Mouse (Mus musculus) frontal cortex, postnatal 25 days (tissue): ENCODE results near the gene Amz1.

ENCODE experiments used
- DNase-seq, 2 experiments: peaks; one replicate each; pipeline ENCODE4 v3.0.0; 2022; ENCODE audit warnings: low spot score in 2 of 2

Amz1 gene

DNA sequence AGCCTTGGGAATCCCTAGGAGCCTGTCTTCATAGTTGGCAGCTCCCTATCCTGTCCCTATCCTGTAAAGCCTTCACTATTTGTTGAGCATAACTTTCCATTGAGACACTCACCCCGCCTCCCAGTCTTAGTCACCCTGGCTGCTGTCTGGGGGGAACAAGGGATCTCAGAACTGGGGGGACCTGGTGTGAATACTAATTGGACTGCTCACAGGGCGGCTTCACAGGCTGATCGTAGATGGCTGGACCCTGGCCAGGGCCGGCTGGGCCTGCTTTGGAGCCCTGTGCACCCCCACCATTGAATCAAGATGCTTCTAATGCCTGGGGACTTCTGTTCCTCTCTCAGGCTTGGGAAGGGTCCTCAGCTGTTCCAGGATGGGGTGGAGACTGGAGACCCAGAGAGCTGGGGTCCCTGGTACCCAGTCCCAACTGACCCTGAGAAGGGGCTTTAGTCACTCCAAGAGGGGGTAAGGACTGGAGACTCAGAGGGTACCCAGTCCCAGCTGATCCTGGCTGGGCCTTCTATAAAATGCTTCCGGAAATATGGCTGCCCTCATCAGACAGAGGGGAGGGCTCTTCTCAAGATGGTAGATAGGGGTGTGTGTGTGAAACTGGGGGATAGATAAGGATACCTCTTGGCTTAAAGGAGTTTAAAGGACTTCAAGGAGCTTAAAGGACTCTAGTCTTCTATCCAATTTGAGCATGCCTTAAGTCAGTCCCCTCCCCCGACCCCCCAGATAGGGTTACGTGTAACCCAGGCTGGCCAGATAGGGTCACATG, 2.3 kb downstream of the Amz1 start:
- DNase-seq, result no peak

DNA sequence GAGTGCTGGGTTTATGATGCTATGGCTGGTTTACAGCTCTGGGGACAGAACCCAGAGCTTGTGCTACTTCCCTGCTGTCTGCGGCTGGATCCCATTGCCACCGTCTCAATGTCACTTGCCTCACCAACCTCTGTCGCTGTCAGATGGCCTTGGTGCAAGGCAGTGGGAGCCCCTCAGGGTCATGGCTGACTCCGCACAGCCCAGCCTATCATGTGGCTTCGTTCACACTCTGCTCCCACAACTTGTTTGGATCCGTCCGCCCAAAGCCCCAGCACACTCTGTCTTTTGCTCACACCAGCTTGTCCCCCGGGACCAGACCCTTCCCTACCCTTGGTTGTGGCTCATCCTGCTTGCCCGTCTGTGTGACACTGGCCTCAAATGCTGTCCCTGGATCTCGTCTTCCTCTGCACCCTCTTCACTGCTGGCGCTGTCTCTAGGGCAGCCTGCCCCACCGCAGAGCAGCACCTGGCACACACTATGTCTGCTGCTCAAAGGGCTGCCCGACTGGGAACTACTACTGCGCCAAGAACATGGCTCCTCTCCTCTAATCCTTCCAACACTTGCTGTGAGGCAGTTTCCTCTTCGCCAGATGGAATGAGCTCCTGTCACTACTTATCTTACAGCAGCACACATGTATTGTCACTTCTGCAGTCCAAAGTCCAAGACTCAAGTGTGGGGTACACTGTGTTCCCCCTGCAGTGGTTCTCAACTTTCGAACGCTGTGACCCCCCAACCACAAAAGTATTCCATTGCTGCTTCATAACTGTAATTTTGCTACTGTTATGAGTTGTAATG, 3.2 kb downstream of the Amz1 start:
- no peak for DNase-seq

DNA sequence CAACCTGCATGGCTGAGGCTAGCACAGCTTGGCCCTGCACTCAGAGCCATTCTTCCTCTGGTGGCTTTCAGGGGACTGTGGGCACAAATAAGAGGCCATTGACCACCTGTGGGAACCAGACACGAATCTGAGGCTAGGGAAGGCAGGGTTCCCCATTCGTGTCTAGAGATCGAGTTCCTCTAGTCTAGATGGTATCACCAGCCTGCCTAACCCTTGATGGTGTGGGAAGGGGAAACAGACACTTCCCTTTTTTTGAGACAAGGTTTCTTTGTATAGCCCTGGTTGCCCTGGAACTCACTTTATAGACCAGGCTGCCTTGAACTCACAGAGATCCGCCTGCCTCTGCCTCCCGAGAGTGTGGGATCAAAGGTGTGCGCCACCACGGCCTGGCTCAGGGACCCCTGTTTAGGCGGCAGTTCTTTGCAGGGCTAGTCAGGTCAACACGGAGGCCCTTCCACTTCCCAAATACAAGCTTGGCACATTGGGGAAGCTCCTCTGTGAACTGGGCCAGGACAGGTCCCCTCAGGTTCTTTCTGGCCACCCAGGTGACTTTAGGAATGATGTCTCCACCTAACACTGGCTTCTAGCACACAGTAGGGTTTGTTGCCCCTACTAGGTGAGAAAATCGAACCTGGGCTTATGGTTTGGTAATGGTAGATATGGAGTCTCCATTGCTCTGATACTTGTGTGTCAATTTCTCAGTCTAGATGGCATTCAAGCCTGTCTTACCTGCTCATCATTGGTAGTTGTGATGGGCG, 7.3 kb downstream of the Amz1 start:
- no peak for DNase-seq

DNA sequence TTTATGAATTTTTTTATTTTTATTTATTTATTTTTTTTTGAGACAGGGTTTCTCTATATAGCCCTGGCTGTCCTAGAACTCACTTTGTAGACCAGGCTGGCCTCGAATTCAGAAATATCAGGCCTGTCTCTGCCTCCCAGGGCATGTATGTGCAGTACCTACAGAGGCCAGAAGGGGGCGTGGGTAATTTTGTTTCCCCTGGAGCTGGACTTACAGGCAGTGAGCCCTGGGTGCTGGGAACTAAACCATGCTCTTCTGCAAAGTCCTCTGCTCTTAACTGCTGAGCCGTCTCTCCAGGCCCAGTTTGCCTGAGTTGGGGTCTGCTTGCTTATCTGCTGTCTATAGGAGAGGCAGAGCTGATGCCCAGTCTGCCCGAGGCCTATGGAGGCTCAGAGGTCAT, 8.3 kb downstream of the Amz1 start:
- no peak for DNase-seq

DNA sequence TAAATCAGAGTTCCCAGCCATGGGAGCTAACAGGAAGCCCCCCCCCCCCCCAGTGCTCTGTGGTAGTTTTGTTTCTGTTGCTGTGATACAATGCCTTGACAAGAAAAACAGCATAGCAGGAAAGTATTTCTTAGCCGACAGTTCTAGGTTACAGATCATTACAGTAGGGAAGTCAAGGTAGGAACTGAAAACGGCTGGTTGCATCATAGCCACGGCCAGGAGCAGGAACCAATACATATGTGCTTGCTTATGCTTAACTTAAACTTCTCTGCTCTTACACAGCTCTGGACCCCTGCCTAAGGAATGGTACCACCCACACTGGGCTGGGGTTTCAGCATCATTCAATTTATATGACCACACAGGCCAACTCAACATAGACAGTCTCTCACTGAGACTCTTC, 9.4 kb downstream of the Amz1 start:
- DNase-seq, result no peak

DNA sequence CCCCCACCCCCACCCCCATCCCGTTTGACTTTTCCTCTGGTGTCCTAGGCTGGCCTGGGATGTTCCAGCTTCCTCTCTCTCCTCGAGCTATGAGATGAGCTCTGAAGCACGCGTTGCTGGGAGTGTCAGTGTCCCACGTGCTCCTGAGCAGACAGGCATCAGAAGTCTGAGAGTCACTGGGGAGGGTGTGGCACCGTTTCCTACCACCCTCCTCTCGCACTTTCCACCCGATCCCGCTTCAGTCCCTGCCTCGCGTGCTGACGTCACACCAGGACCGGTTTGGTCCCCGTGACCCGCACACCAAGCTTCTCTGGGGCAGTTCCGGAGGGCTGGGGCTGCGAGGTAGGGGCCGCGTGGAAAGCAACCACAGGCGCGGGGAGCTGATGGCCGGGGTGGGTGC, 11.4 kb downstream of the Amz1 start:
- DNase-seq, result no peak

DNA sequence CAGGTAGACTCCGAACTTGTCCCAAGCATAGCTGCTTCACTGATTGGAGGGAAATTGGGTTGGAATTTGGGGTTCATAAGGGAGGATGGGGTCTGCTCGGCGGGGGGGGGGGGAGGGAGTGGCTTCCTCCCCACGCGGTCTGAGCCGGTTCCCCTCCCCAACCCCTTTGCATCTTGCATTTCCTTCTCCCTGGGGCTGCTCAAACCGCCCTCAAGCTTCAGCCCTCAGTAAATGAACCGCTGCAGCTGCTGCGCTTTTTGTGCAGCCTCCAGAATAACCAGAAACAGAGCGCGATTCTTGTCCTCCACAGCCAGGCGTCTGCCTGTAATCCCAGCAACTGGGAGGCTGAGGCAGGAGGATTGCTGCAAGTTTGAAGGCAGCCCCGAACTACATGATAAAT, 12.2 kb downstream of the Amz1 start:
- no peak for DNase-seq

DNA sequence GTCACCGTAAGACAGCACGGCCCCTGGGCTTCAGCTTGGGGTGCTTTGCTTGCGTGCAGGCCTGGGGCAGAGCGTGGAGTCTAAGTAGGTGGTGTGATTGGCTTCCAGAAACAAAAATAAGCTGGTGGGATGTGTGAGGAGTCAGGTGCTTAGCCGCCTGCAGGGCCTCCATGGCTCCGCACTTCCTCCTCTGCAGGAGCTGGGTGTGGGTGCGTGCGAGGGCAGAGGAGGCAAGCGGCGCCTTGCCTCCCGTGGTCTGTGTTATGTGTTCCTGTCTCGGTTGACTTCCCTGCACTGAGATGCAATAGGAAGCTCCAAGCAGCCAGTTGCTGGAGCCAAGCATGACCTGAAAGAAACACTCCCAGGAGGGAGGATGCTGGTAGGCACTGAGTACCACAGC, 15.9 kb downstream of the Amz1 start:
- no peak for DNase-seq

DNA sequence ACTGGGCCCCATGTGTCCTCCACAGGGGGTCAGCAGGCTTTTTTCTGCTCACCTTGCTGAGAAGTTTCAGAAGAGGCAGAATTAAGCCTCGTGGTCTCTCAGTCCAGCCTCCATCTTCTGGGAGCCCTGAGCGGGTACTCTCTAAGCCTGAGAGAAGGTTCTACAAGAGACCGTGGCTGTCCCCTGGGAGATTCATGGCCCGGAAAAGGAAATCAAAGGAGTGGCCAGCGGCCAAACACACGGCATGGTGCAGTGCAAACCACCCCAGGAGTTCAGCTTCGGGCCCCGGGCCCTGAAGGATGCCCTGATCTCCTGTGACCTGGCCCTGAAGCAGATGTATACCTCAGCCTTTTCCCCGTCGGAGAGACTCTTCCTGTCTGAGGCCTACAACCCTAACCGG, 17.1 kb downstream of the Amz1 start:
- DNase-seq, result no peak

DNA sequence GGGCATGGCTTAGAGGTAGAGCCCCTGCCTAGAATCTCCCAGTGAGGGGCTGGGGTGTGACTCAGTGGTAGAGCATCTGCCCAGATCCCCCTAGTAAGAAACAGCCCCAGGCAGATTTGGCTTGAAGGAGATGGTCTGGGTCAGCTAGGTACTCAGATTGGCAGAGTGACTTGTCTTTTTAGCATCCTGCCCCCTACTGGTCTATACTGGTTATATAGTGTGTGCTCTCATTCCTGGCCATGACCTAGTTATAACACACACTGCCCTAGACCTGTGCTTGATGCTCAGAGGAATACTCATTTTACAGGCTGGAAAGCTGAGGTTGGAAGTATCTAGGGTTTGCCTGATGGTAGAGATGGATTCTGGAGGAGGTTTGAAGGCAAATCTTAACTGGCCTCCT, 17.9 kb downstream of the Amz1 start:
- DNase-seq, result no peak

DNA sequence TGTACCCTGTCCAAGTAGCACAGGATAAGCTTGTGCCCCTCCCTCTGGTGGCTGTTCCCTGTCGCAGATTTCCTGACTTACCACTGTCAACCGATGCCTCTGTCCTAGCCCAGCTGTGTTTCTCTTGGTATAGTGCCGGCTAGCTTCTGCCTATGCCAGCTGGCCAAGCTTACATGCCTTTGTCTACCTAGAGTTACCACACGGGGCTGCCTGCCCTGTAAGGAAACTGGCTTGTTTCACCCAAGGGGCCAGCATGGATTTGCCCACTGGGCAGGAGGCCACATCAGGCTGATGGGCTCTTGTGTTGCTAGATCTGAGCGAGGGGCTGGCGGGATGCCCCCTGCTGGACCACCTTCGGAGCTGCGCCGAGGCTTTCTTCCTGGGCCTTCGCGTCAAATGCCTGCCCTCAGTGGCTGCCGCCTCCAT, 19.8 kb downstream of the Amz1 start:
- DNase-seq, result no peak

DNA sequence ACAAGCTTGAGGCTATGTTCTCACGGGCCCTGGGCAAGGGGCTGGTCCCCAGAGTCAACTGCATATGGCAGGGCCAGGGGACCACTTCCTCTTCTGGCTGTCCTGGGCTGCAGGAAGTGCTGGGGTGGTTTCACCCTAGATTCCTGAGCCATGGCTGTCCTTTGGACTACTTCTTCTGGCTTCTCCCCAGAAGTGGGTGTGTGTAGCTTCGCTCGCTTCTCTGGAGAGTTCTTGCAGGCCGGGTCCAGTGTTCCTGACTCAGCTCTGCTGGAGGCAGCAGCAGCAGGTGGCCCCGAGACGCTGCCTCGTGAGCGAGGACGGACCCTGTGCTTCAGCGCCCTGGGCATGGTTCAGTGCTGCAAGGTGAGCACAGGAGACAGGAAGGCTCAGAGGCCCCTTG, 24.5 kb downstream of the Amz1 start:
- no peak for DNase-seq

DNA sequence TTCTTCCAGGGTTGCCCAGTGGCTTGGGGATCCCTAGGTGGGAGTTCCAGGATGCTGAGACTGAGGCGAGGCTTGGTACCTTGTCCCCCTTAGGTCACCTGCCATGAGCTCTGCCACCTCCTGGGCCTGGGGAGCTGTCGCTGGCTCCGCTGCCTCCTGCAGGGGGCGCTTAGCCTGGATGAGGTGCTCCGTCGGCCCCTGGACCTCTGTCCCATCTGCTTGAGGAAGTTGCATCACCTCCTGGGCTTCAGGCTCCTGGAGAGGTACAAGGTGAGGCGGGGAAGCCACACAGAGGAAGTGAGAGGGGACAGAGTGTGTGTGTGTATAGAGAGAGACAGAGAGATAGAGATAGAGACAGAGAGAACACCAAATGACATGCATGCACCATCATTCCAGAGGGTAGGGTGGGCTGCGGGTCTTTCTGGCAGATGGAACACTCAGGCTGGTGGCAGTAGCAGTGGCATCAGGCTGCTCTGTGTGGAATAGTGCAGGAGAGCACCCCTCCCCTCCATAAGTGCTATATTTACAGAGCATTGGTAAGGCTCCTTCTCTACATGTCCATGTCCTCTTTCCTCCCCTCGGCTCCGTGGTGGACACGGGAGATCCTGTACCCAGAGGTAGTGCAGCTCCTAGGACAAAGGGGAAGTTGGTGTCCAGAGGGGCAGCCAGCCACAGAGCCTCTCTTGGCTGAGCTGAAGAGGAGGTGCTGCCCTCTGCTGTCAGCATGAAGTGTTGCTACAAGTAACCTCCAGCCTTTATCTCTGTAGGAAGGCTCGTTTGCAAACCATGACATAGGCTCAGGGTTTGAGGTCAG, 25.3 kb downstream of the Amz1 start:
- peak; percentile 34 to 69 for DNase-seq

DNA sequence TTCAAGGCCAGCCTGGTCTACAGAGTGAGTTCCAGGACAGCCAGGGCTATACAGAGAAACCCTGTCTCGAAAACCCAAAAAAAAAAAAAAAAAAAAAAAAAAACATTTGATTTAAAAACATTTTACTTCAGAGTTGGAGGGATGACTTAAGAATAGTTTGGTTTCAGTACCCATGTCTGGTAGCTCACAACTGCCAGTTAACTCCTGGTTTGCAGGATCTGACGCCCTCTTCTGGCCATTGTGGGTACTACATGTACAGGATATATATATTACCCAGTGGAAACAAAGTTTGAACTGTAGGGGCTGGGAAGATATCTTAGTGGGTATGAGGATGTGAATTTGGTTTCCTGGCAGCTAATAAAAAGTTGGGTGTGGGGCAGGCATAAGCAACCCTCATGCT, 27.0 kb downstream of the Amz1 start:
- no peak for DNase-seq

DNA sequence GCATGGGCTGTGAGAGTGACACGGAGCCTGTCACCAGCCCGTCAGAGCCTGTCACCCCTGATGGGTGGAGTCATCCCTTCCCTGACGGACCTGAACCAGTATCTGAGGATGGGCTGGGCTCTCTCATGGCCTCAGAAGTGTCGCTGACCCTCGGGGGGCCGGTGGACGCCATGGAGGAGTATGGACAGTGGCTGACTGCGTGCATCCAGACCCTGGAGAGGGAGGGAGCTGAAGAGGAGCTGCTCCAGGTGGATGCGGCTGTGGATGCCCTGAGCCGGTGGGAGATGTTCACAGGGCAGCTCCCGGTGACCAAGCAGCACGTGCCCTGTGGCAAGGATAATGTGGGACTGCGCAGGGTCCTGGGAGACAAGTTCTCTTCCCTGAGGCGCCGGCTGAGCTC, 28.1 kb downstream of the Amz1 start:
- DNase-seq, result no peak

DNA sequence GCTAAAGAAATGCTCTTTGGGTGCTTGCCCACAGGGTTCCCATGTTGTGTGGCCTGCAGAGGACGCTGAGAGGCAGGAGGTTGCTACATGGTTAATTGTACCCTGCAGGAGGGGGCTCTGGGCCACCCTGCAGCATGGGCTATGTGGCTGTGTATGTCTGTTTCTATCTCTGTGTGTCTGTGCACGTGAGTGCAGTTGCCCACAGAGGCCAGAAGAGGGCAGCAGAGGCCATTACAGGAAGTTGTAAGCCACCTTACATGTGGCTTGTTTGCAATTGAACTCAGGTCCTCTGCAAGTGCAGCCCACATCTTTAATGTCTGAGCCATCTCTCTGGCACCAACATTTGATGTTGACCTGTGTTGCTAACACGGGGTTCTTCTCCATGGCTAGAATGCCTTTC, 28.7 kb downstream of the Amz1 start:
- no peak for DNase-seq

DNA sequence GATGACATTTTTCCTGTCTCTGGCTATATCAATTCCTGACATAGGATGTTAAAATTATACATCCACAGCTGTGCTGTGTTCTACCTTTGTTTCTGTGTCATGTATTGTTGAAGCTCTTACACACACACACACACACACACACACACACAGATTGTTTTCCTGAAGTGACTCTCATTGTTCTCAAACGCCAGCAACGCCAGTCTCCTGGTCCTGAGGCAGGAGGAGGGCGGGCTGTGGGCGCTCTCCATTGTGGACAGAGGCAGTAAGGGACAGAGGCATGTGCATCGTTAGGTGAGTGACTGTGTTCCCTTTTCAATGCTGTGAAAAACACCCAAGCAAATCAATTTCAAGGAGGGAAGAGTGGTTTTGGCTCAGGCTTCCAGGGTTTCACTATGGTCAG, 29.3 kb downstream of the Amz1 start:
- no peak for DNase-seq

DNA sequence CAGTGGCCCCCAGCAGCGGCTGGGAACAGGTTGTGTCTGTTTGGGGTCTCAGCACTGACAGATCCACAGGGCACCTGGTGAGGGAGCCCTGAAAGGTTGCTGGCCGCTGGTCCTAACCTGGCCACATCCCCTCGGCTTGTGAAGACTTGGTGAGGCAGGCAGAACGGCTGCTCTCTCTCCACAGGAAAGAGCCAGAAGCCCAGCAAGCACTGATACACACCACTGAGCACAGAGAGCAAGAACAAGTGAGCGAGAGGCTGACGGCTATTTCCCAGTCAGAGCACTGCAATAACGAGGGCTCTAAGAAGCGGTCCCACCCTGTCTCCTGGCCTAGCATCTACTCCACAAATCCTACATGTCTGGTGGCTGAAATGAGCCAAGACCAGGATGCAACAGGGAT, 34.9 kb downstream of the Amz1 start:
- no peak for DNase-seq

DNA sequence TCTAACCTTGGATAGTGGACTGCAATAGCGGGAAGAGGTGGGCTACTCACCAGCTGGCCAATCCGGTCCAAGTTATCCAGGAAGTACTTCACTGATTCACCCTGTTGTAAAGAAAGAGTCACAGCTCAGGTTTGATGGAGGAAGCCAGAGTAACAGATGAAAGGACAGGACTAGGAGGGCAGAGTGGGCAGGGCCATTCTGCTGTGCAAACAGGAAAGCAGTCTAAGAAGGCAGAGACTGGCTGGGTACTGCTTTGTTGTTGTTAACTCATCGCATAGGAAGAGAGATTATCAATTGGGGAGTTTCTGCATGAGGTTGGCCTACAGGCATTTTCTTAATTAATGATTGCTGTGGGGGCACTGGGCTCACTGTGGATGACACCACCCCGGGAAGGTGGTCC, 38.6 kb downstream of the Amz1 start:
- no peak for DNase-seq

DNA sequence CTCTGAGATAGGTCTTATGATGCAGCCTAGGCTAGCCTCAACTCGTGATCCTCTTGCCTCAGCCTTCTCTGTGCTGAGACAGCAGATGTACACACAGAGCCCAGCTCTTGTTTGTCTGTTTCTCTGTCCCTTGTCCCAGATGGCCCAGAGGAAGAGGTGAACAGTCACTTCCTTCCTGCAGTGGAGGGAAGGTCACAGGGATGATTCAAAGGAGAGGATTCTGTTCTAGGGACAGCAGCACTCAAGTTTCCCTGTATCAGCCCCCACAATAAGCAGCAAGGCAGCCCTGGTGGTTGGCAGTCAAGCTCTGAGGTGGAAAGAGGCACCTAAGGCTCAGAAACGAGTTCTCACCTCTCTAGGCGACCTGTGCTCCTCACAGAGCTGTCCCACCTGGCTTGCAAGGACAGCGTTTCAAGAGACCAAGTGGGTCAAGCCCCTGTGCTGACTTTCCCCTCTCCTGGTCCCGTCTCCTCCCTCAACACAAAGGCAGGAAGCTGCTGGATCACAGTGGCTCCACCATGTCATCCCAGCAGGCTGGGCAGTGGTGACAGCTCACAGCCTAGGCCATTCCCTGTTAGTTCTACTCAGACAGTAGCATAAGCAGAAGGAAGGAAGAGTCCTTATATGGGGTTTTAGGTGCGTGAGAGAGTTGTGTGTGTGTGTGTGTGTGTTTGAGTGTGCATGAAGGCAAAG, 41.1 kb downstream of the Amz1 start:
- no peak for DNase-seq

DNA sequence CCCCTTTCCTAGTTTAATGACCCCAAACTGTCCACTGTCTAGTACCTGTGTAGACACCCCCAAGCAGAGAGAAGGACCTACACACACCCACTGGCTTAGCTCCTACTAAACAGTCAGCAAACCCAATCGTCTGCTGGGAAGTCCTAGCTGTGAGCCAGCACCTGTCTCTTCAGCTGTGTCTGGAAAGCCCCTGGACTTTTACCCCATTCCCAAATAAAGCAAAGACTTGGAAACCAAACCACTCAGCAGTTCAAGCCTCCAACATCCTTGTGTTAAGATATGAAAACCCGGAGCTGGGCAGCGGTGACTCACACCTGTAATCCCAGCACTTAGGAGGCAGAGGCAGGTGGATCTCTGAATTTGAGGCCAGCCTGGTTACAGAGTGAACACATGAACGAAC, 42.6 kb downstream of the Amz1 start:
- no peak for DNase-seq
